Mouse (Mus musculus) left cerebral cortex, adult 9 months (tissue): ENCODE results near the gene Focad.
A peak's percentile ranks its signal among the peaks of the same experiment; 100 is the strongest.
"Not testable (repeated sequence)": the region's sequence is repeated elsewhere in the genome, so short reads cannot be mapped to it uniquely, and the experiment has no call there.

Experiments
- DNase-seq, 2 experiments: peaks; one replicate each; pipeline ENCODE4 v3.0.0; 2022; ENCODE audit warnings: low spot score in 2 of 2

Gene Focad

DNA sequence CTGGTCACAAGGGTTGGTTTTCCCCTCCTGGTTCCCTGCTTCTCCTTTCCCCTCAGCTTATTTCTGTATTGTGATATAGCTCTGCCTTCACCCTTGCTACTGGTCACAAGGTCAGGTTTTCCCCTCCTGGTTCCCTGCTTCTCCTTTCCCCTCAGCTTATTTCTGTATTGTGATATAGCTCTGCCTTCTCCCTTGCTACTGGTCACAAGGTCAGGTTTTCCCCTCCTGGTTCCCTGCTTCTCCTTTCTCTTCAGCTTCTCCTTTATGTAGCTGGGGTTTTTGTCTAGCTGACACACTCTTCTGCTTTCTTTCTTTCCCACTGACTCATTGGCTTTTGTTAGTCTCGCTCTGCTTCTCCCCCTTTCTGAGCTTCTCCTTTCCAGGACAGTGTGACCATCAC is 296.2 kb downstream of the Focad start:
- DNase-seq: not testable (repeated sequence)

DNA sequence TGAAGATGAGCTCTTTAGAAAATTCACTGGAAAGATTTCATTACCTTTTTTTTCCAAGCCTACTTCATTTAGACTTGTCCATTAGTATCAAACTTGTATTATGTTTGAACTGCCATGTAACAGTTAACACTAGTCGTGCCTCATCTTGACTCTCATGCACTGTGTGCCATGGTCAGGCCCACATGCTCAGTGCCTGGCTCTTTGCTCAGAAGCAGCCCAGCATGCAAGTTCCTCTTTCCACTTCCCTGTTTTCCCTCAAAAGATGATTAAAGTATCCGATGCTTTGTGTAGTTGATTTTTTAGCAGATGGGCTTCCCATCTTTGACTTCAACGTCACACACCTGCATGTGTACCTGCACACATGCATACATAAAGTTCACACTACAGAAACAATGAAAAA is 301.3 kb downstream of the Focad start:
- no peak for DNase-seq

DNA sequence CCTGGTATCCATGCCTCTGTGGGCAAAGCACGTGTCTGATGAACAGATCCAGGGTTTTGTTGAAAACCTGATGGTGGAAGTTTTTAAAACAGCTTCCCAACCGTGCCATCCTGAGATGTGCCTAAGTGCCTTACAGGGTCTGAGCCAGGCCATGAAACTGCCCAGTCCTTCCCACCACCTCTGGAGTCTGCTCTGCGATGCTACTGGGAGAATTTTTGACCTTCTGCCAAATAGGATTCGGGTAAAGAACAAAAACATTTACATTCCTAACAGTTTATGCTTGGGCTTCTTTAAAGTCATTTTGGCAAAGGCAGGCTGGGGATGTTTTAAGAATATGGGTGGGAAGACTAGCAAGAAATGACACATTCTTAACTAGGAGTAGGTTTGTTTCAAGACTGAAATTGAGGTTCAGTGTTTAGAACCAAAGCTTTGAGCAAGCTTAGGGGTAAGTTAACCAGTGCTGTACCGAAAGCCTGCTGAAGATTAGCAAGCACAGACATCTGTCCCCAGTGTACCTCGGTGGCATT is 302.6 kb downstream of the Focad start:
- peak in 1 of 2 experiments; percentile 15 for DNase-seq

DNA sequence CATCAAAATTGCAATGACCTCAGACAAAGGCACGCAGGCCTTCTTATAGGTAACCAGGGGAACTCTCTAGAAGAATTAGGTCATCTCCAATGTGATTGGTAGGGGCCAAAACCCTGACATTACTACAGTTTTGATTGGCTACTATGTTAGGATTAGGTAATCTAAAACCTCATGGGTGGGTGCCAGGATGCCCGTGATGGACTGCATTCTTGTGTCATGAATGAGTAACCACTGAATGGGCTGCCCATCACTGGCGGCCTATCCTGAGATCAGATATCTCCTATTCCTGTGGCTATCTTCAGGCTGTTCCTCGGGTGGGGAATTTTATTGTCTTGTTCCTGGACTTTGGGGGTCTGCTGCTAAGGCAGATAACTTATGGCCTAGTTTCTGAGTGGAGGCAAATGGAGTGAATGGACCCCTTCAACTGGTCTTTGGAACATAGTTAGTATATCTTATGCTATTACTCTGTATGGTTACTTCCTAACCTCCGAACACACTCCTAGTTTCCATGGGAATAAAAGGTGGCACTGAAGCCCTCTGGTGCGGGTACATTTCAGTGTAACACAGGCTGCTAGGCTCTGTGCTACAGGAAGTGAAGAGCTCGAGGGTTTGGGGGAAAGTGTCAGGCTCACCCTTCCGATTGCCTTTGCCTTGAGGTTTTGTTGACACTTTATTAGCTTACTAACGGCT is 306.0 kb downstream of the Focad start:
- DNase-seq: no peak

DNA sequence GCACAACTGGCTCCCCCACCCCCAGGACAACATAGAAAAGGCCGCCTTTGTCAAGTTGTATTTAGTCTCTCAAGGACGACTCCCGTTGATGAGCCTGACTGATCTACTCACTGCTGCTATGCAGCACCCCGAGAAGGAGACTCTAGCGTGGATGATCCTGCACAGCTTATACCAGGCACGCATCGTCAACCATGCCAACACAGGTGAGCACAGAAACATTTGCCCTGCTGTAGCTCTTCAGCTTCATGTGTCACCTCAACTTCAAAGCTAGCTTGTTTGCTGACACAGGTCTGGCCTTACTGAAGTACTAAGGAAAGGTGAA is 306.5 kb downstream of the Focad start:
- DNase-seq: no peak

DNA sequence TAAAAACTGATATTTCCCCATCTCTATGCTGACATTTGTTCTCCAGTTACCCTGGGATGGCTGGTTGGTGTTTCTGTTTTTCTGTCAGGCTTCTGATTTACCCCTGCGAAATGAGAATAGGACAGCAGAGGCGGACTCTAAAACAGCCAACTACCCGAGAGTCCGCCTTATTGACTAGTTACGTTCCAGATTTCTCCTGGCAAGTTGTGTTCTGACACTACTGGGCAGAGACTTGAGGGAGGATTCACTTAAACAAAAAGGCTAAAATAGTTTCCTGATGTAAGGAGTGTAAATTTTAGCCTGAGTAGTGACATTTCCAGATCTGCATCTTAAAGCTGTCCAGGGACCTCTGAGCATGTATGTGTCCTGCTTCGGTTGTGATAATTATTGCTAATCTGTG is 308.5 kb downstream of the Focad start:
- DNase-seq: no peak

DNA sequence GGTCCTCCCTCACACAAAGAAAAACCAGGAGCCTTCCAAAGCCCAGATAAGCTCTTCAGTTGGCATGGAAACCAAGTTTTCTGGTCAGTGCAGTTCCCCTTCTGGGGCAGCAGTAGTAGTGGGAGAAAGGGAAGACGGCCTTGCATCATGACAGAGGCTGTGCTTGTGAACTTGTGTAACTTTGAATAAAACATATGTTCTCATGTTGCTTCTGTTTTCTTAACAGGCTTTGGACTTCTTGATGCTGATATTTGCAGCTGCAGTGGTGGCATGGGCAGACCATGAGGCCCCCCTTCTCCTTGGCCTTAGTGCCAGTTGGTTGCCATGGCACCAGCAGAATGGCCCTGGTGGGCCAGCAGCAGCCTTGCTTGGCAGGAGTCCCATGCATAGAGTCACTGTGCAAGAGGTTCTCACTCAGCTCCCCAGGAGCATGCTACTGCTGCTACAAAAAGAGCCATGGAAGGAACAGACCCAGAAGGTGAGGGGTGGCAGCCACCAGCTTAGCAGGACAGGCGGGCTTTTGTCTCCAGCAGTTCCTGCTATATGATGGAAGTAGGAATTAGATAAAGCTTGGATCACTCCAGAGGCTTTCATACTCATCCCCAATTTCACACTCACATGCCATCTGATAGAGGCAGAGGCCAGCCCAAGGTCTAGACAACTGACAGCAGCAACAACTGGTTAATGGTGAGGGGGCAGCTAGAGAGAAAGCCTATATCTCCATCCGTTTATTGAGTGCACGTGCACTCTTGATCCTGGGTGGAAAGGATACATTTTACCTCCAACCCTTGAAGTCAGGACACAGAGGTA is 312.7 kb downstream of the Focad start:
- peak in 1 of 2 experiments; percentile 18 for DNase-seq

DNA sequence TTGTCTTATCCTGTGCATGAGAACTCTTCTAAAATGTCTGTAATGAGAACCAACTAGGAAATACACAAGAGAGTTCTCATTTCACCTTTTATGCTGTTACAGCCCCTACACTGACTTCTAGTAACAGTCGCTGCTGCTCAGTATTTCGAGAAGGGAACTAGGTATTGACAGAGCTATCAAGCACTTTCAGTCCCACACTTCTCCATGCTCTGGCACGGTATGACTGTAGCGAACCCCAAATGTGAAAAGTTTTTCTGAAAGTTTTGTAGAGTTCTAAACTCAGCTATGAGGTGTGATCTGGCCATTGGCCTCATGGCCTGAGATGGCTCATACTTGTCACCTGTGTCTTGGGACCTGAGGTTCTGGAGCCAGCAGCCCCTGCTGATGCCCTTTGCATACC is 314.9 kb downstream of the Focad start:
- DNase-seq: no peak

DNA sequence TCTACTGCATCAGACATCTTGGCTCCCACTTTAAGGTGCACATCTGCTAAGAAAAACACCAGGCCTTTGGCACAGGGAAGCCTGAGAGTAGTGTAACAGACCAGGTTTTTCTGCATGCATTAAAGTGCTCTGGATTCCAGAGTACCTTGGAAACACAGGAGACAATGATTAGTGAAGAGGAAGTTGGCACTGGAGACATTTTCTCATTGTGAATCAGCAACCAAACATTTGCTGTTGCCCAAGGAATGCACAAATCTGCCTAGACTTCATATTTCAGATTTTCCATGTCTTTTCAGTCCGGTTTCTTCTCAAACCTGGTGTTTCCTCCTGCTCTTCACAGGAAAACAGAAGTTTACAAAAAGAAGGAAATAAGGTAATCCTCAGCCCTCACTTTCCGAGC is 317.9 kb downstream of the Focad start:
- DNase-seq: peak in 1 of 2 experiments; percentile 7

DNA sequence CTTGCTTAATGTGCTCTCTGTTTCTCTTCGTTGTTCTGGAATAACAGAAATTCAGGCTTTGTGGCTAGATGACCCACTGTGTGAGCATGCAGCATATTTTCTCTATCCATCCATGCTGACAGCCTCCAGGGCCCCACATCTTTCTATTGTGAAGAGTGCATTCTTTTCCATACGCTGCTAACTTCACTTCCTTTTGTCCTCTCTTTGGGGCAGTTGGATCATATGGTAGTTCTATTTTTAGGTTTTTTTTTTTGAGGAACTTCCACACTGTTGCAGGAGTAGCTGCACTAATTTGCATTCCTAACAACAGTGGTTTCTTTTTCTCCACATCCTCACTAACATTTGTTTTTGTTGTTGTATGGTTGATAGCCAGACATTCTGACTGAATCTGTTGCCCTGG is 320.6 kb downstream of the Focad start:
- no peak for DNase-seq

DNA sequence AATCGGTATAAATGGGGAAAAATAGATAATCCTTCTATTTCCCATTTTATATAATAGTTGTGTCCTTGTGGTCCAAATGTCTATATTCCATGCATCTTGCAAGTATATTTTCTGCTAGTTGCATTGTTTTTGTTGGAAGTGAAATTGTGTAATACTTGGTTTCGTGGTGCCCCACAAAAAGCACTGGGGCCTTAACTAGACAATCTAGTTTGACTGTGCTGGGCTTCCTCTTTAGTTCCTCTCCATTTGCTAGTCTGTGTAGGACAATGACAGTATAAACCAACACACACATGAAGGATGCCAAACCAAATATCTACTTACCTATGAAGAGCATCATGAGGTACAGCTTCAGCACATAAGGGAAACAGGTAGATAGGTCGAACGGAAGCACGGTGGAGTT is 324.9 kb downstream of the Focad start:
- DNase-seq: no peak

DNA sequence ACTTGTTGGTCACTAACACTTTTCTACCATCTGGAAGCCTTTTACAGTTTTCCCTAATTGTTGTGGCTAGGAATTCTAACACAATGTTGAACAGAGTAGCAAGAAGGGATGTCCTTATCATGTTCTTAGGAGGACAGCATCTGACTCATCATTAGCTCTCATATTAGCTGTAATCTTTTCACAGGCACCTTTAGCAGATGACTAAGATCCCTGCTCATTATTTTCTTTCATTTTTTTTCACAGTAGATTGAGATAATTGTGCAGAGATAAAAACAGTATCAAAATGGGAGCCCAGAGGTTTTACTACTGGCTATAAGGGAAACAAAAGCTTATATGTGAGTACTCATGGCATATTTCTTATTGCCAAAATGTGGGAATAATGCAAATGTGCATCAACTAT is 330.1 kb downstream of the Focad start:
- no peak for DNase-seq

DNA sequence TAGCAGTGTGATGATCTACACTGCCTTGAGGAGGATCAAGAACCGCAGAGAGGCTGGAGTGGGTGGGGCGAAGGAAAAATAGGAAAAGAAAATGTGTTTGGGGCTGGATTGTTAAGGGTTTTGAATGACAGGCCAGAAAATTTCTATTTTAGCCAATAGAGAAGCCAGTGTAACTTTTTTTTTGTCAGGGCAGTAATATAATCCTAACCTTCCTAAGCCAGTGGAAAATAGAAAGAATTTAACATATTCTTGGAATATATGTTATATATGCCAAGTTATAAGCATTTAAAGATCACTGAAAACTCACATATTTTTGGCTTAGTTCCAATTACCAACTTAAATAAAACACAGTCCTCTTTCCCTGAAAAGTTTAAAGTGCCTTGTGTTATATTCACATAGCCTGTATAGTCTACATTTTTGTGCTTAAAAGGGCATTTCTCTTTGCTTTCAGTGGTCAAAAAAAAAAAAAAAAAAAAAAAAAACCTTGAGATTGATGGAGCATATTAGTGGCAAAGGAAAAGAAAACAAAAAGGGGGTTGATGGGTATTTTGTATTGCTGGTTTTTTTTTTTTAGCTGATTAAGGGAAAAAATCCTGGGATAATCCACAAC is 333.3 kb downstream of the Focad start:
- DNase-seq: no peak

DNA sequence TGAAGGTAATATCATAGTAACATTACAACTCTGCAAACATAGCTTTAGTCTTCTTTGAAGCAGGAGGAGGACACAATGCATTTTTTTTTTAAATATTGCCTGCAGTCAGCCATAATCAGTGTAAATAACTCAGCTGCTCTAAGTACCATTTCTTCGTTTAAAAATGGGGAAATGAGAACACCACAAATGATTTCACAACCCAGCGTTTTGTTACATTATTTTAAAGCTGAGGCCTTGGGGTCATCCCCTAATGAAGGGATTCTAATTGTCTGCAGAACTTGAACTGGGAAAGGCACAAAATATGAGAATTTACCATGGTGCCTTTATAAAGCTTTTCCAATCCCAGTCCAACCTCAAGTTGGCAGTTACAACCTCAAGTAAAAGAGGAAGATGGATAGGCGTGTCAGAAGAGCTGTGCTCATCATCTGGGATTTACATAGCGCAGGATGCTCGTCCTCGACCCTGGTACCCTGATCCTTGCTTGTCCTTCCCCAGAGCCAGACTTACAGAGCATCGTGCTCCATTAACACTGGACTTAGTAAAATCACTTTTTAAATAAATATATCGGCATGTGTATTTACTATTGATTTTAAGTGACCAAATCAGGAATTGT is 338.1 kb downstream of the Focad start:
- no peak for DNase-seq

DNA sequence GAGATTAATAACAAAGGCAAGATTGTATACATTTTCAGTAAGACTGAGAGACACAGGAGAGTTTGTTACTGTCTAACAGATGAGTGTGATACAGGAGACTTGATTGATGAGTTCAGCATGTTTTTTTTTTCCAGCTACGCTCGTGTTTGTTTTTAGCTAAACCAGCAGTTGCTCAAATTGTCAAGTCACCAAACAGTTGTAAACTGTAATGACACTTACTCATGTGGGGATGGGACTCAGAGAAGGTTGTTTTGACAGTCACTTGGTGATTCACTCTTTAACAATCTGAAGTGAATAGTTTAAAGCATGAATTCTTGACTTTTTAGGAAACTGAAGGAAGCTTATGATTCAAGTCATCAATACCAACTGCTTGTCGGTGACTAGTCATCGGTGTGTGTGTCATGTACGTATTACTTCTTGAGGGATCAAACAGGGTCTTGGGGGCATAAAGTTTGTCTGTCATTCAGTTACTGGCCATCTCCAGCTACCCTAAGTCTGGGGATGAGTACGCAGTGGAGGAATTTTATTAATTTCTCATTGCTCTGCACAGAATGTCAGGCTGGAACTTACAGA is 342.2 kb downstream of the Focad start:
- no peak for DNase-seq

DNA sequence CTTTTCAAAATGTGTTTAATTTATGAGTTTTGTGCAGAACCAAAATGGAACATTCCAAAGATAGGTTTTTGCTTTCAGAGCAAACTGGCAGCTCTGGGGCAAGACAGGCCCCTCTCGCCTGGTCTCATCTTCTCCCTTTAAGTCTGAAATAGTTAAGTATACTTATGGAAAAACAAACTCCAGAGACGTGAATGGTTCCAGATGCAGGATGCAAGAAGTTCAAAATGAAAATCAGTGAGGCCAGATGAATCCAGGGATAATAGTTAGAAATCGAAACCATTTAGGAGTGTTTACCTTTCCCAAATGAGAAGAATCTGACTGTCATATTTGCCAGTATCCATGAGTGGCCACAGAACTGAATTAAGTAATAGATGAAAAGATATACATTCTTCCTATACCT is 342.7 kb downstream of the Focad start:
- no peak for DNase-seq

DNA sequence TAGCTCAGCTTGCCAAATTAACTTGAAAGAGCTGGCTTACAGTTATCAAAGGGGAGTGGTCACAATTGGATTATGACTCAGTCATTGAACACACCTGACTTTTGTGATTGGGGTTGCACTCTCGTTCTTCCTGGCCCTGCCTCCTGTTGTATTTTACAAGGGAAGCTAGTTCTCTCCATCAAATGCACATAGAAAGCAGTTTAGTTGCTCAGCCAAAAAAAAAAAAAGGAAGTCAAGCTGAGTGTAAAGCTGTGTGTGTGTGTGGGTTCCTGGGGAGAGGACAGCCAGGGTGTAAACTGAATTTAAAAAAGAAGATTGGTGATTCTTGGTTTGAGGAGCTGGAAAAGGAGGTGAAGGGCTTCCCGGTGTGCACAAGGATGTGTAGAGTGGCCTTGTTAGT is 343.5 kb downstream of the Focad start:
- no peak for DNase-seq

DNA sequence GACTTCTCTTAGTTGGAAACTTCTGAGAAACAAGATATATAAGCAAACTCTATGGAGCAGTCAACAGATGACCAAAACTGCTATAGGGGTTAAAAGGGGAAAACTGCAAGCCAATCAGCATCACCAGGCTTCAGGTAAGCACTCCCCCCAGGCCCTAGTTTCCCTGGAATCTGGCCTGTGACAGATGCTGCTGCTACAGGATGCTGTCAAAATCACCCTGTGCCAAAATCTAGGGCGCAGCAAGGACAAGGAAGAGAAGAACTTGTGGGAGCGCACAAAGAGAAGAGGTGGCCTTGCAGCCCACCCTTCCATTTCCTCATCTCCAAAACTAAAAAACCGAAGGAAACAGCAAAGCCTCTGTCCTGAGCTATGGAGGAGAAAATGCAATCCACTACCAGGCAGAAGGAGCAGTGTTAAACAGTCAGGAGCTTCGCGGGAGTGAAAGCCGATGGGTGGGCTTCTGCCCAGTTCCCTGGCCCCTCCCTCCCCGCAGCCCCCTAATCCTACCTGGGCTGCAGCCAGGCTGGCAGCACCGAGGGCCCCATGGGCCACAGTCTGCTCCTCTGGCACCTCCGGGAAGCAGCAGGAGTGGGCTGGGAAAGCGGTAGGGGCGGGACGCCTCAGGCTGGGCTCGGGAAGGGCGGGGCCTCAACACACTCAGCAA is 344.0 kb downstream of the Focad start, which contains the start of gene Hacd4:
Gene Hacd4, minus strand, starts transcription at position 603 of the 664 bp plus-strand sequence.
- DNase-seq: no peak

DNA sequence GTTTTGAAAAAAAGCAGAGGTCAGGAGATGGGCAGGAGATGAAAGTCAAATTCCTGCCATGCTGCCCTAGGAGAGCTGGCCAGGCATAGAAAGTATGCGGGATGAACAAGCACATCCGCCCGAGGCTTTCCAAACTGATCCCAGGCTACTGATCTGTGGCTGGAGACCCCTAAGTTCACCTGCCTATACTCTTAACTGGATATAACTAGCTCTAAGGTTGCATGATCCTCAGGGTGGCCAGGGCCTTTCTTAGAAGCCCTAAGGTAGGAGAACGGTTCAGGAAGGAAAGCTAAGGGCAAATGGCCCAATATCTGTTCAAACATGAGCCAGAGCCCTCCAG is 344.5 kb downstream of the Focad start:
- DNase-seq: no peak

DNA sequence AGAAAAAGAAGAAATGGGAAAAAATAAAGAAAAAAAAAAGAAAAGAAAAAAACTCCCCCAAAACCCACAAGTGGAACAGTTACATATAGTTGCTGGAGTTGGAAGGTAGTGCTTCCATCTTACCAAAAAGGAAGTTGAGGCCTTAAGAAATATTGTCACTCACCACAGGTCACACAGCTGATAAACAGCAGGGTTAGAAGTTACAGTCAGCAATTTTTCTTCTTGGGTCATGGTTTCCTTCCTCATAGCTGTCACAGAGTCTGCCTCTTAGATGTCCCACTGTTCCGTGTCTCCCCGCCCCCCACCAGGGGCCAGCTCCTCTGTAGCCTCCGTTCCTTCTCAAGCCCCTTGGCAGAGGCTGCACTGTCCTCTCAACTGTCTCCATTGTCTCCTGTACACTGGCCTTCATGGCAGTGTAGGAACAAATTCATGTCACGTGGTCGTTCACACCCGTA is 345.3 kb downstream of the Focad start:
- no peak for DNase-seq

DNA sequence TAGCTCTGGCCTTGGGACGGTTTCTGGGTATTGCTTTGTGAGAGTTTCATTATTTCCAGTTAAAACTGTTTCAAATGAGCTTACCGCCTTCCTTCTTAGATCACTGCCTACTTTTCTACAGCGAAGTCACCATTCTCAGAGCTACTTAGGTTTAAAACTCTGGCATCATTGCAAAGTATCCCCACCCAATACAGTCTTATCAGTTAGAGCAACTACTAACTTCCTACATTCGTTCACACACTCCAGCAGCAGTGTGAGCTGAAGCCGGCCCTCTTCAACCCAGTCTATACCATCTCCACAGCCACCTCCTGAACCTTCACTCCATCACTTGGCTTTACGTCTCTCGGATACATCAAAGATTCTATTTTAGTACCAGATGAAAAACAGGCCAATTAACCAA is 346.4 kb downstream of the Focad start:
- DNase-seq: no peak

DNA sequence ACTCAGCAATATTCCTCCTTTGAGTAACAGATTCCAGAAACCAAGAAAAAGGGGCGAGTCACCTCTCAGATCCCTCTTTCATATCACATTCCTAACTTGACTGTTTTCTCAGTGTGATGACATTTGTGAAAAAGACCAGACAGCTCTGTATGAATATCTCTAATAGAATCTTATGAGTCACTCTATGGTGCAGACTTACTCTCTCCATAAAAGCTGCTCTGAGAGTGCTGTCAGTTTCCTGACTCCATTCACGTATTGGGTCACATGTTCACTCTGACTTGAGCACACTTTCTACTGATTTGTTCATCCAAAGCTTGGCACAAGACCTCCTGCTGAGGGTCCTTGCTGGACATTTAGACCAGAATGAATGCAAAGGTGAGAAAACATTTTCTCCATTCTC is 354.5 kb downstream of the Focad start:
- no peak for DNase-seq
